Mouse (Mus musculus) embryonic facial prominence, embryonic 11.5 days (tissue): ENCODE measurements at regions not wholly inside any gene's neighbourhood (a gene's known extent, or its start where the extent isn't known, plus 50 kb on each side); places are given as distances from the start of the nearest gene placed in this dataset.
A peak's percentile ranks its signal among the peaks of the same experiment; 100 is the strongest.

Source experiments
- ATAC-seq: fragments of 200-750 bp; cut with Nextera tagmentation; replicated peaks from 2 replicates; pipeline ENCODE4 v1.8.0; 2017; ENCODE audit warnings: low read depth; ENCODE audit not compliant: insufficient number of reproducible peaks, low FRiP score, low TSS enrichment
- DNase-seq: peaks from one replicate; pipeline ENCODE4 v3.0.0-alpha.2; 2015; ENCODE audit warnings: low spot score
- H3K27ac ChIP-seq: fragments of 300-500 bp; sonication (generic); replicated peaks from 2 replicates; pipeline ENCODE4 v1.5.1; 2014; ENCODE audit warnings: mild to moderate bottlenecking, low read depth, low read length, control low read depth
- H3K27me3 ChIP-seq: fragments of 300-500 bp; sonication (generic); 2 replicates; pipeline ENCODE4 v1.6.1; 2014; ENCODE audit warnings: mild to moderate bottlenecking, low read length, moderate library complexity, mixed read lengths; ENCODE audit not compliant: control insufficient read depth, insufficient read depth
- H3K36me3 ChIP-seq: fragments of 300-500 bp; sonication (generic); replicated peaks from 2 replicates; pipeline ENCODE4 v1.6.1; 2014; ENCODE audit warnings: low read depth, mild to moderate bottlenecking, low read length, moderate library complexity, mixed read lengths; ENCODE audit not compliant: control insufficient read depth, insufficient read depth
- H3K4me1 ChIP-seq: fragments of 300-500 bp; sonication (generic); 2 replicates; pipeline ENCODE4 v1.6.1; 2014; ENCODE audit warnings: low read length, mixed read lengths; ENCODE audit not compliant: control insufficient read depth, insufficient read depth
- H3K4me2 ChIP-seq: fragments of 300-500 bp; sonication (generic); 2 replicates; pipeline ENCODE4 v1.6.1; 2014; ENCODE audit warnings: low read depth, mild to moderate bottlenecking, control low read depth, low read length, moderate library complexity
- H3K4me3 ChIP-seq: fragments of 300-500 bp; sonication (generic); 2 replicates; pipeline ENCODE4 v1.5.1; 2014; ENCODE audit warnings: low read depth, low read length, control low read depth
- H3K9ac ChIP-seq: fragments of 300-500 bp; sonication (generic); replicated peaks from 2 replicates; pipeline ENCODE4 v1.6.1; 2014; ENCODE audit warnings: mild to moderate bottlenecking, control low read depth, low read length
- H3K9me3 ChIP-seq: fragments of 300-500 bp; sonication (generic); replicated peaks from 2 replicates; pipeline ENCODE4 v1.6.1; 2016; ENCODE audit warnings: mild to moderate bottlenecking, low read length, inconsistent platforms, mixed read lengths; ENCODE audit not compliant: control insufficient read depth
- WGBS: fragments of 180-500 bp; shearing (Covaris S2); extraction: QIAGEN DNeasy Blood & Tissue Kit; methylation state at CpG from one replicate; pipeline ENCODE4 v1.1.7; 2014; 5-methylcytosine and 5-hydroxymethylcytosine counted together

DNA sequence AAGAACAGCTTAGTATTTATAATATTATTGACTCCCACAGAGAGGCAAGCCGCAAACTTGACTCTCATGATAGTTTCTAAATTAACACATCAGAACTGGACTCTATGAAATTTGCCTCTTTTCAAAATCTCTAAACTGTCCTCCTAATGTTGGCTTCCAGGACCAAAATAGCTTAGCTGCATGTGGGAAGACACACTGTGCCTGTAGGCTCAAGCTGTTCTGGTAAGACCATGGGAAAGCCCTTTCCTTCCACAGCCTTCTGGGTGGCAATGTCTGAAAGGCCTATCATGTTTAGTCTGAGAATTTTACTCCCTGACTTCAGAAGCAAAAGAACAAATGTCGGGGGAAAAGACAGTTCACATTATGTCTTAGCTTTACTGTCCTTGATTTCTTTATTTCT, 203.1 kb upstream of the Slc8a1 start:
- 88% methylated on average over 2 of the region's 2 CpGs for WGBS
- no peak overlapping the region for H3K4me2 ChIP-seq

DNA sequence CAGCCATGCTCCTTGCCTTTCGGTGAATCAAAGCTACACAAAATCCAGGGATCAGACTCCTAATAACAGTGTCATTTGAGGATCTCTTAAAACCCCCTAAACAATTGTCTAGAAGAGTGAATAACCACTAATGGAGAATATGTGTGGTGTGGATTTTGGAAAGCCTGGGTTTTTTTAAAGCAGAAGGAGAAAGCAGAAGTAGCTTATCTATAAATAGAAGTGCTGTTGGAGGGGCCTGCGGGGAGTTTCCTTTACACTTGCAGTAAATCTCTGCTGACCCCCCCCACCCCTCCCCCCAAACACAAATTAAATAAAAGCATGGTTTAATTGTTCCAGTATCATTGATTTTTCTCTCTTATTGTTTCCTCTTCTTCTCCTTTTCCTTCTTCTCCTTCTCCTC, 192.6 kb upstream of the Slc8a1 start:
- H3K27ac ChIP-seq, result no peak overlapping the region

More for the DNA sequence above, 203.1 kb upstream of the Slc8a1 start:
- Histone ChIP-seq H3K27ac (no peak overlapping the region), H3K4me3 (no peak overlapping the region), H3K4me1 (no peaks in the 10 kb centered on the region), H3K27me3 (no peaks in the 10 kb centered on the region), H3K36me3 (no peaks in the 10 kb centered on the region), H3K9ac (no peak overlapping the region), H3K9me3 (no peaks in the 10 kb centered on the region)
- no peak for ATAC-seq
- DNase-seq, result no peak

DNA sequence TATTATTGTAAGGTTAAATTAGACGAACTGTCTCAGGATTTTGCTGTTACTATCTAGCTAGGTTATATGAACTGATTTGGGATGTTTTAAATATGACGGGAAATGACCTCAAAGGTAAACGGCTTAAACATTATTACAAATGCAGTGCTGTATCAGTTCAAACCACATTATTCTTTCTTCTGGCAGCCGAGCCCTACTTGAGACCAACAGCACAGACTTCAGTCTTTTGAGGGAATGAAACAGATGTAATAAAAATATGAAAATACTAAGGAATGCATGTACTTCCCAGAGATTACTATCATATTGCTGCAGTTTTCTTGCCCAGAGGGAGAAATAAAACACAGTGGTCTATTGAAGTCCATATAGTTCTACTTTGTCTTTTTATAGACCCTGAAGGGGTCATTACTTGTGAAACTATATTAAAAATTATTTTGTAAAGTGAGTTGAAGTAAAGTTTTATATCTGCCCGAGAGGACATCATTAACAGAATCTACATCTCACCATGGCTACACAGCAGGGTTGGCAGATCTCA, 168.4 kb upstream of the Slc8a1 start:
- H3K4me1 ChIP-seq, result no peaks in the 10 kb centered on the region
- H3K27me3 ChIP-seq, result no peaks in the 10 kb centered on the region
- H3K9ac ChIP-seq, result no peak overlapping the region
- no peak for DNase-seq
- WGBS, result 87% methylated on average over 5 of the region's 5 CpGs
- no peak overlapping the region for H3K27ac ChIP-seq
- no peak overlapping the region for H3K4me3 ChIP-seq
- ATAC-seq, result no peak
- H3K36me3 ChIP-seq, result no peaks in the 10 kb centered on the region
- H3K4me2 ChIP-seq, result no peak overlapping the region
- H3K9me3 ChIP-seq, result no peaks in the 10 kb centered on the region

More for the DNA sequence above, 192.6 kb upstream of the Slc8a1 start:
- DNase-seq (no peak), ATAC-seq (no peak)
- 91% methylated on average over 2 of the region's 2 CpGs for WGBS
- H3K9me3 ChIP-seq, result no peaks in the 10 kb centered on the region
- H3K4me2 ChIP-seq, result no peak overlapping the region
- no peaks in the 10 kb centered on the region for H3K4me1 ChIP-seq
- H3K9ac ChIP-seq, result no peak overlapping the region
- H3K4me3 ChIP-seq, result no peak overlapping the region
- no peaks in the 10 kb centered on the region for H3K36me3 ChIP-seq
- H3K27me3 ChIP-seq, result no peaks in the 10 kb centered on the region

DNA sequence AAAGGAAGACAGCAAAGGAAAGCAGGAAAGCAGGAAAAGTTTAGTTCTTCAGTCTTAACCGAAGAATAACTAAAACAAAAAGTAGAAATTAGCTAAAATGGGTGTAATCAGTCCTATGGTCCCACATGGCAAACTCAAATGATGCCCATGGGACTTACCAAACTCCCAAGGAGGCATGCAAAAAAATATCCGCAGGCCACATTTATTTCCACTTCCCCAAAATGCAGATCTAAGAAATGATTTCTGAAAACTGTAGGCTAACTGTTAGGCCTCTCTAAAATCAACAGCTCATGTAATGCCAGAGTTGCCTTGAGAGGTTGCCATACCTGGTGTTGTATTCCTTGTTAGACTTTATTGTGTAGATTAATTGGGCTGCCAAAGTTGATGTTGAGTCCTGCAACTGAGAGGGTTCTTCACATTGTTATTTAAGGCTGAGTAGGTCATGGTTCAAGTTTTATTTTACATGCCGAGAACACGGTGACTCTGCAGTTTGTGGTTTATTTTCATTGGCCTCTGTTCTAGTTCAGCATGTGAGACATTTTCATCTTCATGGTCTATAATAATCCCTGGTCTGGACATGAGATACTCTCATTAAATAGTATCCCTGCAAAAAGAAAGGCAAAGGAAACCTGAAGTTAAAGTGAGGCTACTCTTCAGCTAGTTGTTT, 164.0 kb upstream of the Slc8a1 start:
- WGBS, result 79% methylated on average over 4 of the region's 4 CpGs
- Histone ChIP-seq H3K36me3 (no peaks in the 10 kb centered on the region), H3K4me3 (no peak overlapping the region), H3K9ac (no peak overlapping the region), H3K27me3 (no peaks in the 10 kb centered on the region), H3K9me3 (no peaks in the 10 kb centered on the region), H3K4me1 (no peaks in the 10 kb centered on the region), H3K4me2 (no peak overlapping the region), H3K27ac (no peak overlapping the region)
- DNase-seq (no peak), ATAC-seq (no peak)

DNA sequence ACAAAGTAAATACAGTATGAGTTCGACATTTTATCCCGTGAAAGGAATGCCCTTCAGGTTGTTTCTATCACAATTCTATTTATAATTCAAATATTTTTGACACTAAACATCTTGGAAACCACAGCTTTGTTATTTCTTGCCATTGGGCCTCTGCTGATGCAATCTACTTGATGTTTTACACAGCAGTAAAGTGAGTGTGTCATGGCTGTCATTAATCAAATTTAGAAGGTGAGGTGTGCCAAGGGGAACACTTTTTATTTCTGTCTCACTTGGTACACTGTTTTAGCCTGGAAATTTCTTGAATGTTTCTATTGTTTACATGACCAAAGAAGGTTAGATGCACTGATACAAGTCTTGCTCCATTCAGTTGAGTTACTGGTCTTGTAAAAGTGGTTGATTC, 160.8 kb upstream of the Slc8a1 start:
- ATAC-seq, result no peak
- no peak overlapping the region for H3K9ac ChIP-seq
- H3K27ac ChIP-seq, result no peak overlapping the region
- no peaks in the 10 kb centered on the region for H3K27me3 ChIP-seq
- H3K4me2 ChIP-seq, result no peak overlapping the region
- 81% methylated on average over 2 of the region's 2 CpGs for WGBS
- H3K4me1 ChIP-seq, result no peaks in the 10 kb centered on the region
- H3K36me3 ChIP-seq, result no peaks in the 10 kb centered on the region
- no peak for DNase-seq
- H3K4me3 ChIP-seq, result no peak overlapping the region
- no peaks in the 10 kb centered on the region for H3K9me3 ChIP-seq

DNA sequence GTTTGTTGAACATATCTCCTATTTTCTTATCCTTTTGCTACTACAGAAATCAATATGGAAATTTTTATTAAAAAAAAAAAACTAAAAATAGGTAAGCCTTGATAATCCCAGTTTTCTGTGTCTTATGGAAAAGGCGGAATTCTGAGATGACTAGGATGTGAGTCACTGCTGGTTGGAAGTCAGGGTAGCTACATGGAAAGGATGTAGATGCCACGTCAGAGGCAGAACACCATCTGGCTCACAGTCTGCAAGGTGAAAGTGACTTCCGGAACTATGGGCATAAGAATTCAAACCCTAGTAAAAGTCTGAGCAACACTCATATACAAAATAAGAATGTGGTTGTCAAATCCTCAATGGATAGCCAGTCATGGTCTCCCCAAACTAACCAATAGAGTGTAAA, 140.0 kb upstream of the Slc8a1 start:
- no peak overlapping the region for H3K4me2 ChIP-seq
- DNase-seq (no peak), ATAC-seq (no peak)
- H3K9me3 ChIP-seq, result no peaks in the 10 kb centered on the region
- H3K4me3 ChIP-seq, result no peak overlapping the region
- H3K9ac ChIP-seq, result no peak overlapping the region
- no peaks in the 10 kb centered on the region for H3K27me3 ChIP-seq
- no peaks in the 10 kb centered on the region for H3K36me3 ChIP-seq
- H3K27ac ChIP-seq, result no peak overlapping the region
- H3K4me1 ChIP-seq, result no peaks in the 10 kb centered on the region
- 88% methylated on average over 3 of the region's 3 CpGs for WGBS

DNA sequence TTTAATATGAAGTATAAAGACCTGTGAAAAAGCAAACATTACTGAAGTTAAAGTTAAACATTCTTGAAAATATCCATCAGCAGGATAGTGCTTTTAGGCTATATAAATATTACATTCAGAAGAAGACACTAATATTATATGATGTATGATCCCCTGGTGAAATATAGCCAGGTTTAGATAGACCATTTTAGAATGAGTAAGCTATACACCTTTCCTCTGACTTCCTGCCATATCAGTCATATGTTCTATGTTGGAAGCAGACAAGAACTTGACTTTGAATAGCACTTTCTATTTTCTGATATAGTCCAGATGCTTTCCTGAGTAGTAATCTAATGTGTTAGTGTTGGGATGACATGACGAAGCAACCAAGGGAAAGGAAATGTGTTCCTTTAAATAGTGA, 128.5 kb upstream of the Slc8a1 start:
- no peaks in the 10 kb centered on the region for H3K4me1 ChIP-seq
- WGBS, result 86% methylated on average over 1 of the region's 1 CpGs
- no peak for ATAC-seq

DNA sequence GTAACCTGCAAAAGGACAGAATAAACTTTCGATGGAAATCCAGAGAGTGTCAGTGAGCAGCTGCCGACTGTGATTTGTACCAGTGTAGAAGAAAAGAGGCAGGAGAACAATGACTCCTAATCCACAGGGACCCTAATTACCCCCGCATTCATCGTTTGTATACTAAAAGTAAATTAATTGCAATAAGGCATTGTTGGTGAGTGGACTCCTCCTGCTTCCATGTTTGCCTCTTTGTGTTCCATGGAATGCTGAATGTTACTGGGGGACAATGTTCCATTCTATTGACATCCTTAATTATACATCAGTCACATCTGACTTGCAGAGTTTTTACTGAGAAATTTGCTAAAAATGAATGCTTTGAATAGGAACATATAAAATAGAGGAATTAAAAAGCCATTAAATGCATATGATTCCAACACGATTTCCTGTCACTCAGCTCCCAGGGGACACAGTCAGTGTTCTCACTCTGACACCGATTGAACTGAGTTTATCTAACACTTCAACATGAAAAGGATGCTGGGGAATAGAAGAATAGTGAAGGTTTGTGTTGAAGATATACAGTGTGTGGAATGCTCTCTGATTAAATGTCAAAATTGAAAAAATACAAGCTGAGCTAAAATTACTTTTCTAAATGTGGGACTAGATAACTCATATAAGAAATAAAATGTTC, 111.3 kb upstream of the Slc8a1 start:
- 46% methylated on average over 6 of the region's 6 CpGs for WGBS
- Histone ChIP-seq H3K27me3 (no peaks in the 10 kb centered on the region), H3K36me3 (no peaks in the 10 kb centered on the region), H3K9ac (no peak overlapping the region), H3K27ac (no peak overlapping the region), H3K4me3 (no peak overlapping the region), H3K9me3 (no peaks in the 10 kb centered on the region), H3K4me2 (no peak overlapping the region), H3K4me1 (no peaks in the 10 kb centered on the region)
- DNase-seq (peak; percentile 9), ATAC-seq (no peak)

More for the DNA sequence above, 128.5 kb upstream of the Slc8a1 start:
- no peaks in the 10 kb centered on the region for H3K27me3 ChIP-seq
- no peaks in the 10 kb centered on the region for H3K36me3 ChIP-seq
- H3K4me3 ChIP-seq, result no peak overlapping the region
- no peak overlapping the region for H3K9ac ChIP-seq
- no peak overlapping the region for H3K4me2 ChIP-seq
- DNase-seq, result no peak
- H3K9me3 ChIP-seq, result no peaks in the 10 kb centered on the region
- H3K27ac ChIP-seq, result no peak overlapping the region
